Mouse (Mus musculus) C2C12 (cell line): ENCODE measurements around the gene Pisd. TPM values are rescaled to one million over a fixed set of nuclear protein-coding genes. Genes with fewer than 3 reads are reported as not detected.
A peak's percentile ranks its signal among the peaks of the same experiment; 100 is the strongest.

ENCODE experiments used
- H3K27me3 ChIP-seq: one replicate; pipeline ENCODE4 v1.6.1; 2011; ENCODE audit not compliant: control insufficient read depth, insufficient read depth, insufficient read length
- H3K36me3 ChIP-seq: one replicate; pipeline ENCODE4 v1.6.1; 2011; ENCODE audit not compliant: control insufficient read depth, insufficient read depth
- H3K4me3 ChIP-seq: one replicate; pipeline ENCODE4 v1.5.1; 2011; ENCODE audit warnings: mild to moderate bottlenecking, control low read depth; ENCODE audit not compliant: poor library complexity, insufficient read depth, severe bottlenecking
- H3K79me2 ChIP-seq: one replicate; pipeline ENCODE4 v1.6.1; 2011; ENCODE audit not compliant: control insufficient read depth, insufficient read depth
- H3K79me3 ChIP-seq: one replicate; pipeline ENCODE4 v1.6.1; 2011; ENCODE audit warnings: low read depth, control low read depth
- H3ac ChIP-seq: one replicate; pipeline ENCODE3; 2011; ENCODE audit warnings: low read depth; ENCODE audit not compliant: control insufficient read depth, insufficient read length
- CEBPB ChIP-seq: IDR thresholded peaks from one replicate; pipeline ENCODE4 v1.6.1; 2011; ENCODE audit warnings: low read depth, mild to moderate bottlenecking, control low read depth, moderate library complexity
- CTCF ChIP-seq: IDR thresholded peaks from one replicate; pipeline ENCODE4 v1.5.1; 2011; ENCODE audit not compliant: control insufficient read depth, insufficient read depth, insufficient read length
- FOSL1 ChIP-seq: IDR thresholded peaks from one replicate; pipeline ENCODE4 v1.8.0; 2011; ENCODE audit warnings: mild to moderate bottlenecking, low read length; ENCODE audit not compliant: poor library complexity, insufficient read depth, severe bottlenecking
- MAX ChIP-seq: IDR thresholded peaks from one replicate; pipeline ENCODE4 v1.6.1; 2011; ENCODE audit warnings: mild to moderate bottlenecking, control low read depth
- MYOD1 ChIP-seq: IDR thresholded peaks from one replicate; pipeline ENCODE4 v1.6.1; 2011; ENCODE audit warnings: low read depth; ENCODE audit not compliant: control insufficient read depth, insufficient read length
- MYOG ChIP-seq: IDR thresholded peaks from one replicate; pipeline ENCODE4 v1.6.1; 2011; ENCODE audit not compliant: control insufficient read depth, insufficient read length; ENCODE audit errors: extremely low read depth
- USF1 ChIP-seq: IDR thresholded peaks from one replicate; pipeline ENCODE4 v1.6.1; 2011; ENCODE audit warnings: low read depth, mild to moderate bottlenecking, control low read depth, moderate library complexity
- polyA plus RNA-seq: library from polyadenylated mRNA; unstranded; fragments of >200 nt; fragmentation: generic; extraction: Trizol; gene quantifications from one replicate; pipeline ENCODE4 v1.2.1, GENCODE M21; 2012; ENCODE audit warnings: missing spikeins

The Pisd gene
- polyA plus RNA-seq, 1 experiment = 39.9 TPM

DNA sequence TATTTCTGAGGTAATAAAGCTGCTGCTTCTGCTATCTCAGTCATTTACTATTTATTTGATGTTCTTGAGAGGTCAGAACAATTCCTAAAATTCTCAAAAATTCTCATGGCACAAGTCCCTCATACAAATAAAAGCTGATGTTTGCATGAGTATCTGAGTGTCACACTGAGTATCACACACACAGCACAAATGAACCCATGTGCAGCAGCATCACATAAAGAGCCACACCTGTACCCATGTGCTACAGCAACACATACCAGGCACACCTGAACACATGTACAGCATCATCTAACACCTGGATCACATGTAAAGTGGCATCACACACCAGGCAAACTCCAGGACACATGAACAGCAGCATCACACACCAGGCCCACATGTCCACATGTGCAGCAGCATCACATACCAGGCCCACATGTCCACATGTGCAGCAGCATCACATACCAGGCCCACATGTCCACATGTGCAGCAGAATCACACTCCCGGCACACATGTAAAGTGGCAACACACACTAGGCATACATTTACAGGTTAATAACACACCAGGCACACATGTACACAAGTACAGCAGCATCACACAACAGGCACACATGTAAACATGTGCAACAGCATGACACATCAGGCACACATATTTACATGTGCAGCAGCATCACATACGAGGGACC lies 72.3 kb downstream of the Pisd start:
- H3K36me3 ChIP-seq = no peaks in the 10 kb centered on the region
- H3ac ChIP-seq = peak overlapping the region; percentile 78
- peak overlapping the region; percentile 42 for H3K4me3 ChIP-seq
- H3K27me3 ChIP-seq = no peaks in the 10 kb centered on the region
- H3K79me3 ChIP-seq = no peaks in the 10 kb centered on the region
- peaks cover 4% of the 10 kb centered on the region for H3K79me2 ChIP-seq
- no peak for TF ChIP-seq MAX
- no peak for TF ChIP-seq FOSL1
- TF ChIP-seq MYOG = no peak
- no peak for TF ChIP-seq CEBPB
- TF ChIP-seq CTCF = no peak
- no peak for TF ChIP-seq USF1
- TF ChIP-seq MYOD1 = no peak

DNA sequence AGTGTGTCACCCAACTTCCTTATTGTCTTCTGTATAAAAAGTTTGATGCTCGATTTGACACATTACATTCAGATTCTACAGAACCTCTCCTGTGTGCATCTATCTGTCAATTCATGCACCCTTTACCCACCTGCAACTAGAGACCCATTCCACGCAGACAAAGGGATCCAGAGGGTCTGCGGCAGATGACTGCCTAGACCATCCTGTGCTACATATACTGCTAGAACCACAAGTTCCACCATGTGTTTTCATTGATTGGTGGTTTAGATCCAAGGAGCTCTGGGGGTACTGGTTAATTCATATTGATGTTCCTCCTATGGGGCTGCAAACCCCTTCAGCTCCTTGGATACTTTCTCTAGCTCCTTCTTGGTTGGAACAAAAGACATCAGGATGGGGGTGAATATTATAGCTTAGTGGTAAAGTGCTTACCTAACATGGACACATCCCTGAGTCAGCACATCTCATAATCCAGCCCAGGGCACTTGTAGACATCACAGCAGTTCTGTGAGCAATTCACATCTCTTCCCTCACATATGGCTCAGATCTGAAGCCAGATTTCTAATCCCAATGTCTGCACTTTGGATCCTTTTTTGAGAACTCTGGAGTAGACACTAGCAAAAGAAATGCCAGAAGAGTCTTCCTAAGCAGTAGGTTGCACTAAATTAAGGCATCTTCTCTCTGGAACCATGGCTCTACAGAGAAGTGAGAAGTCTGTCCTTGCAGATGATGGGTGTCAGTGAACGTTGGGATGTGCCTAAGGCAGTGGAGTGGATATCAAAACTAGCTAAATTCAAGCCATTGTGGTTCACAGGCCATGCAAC lies 73.0 kb downstream of the Pisd start:
- no peak overlapping the region for H3ac ChIP-seq
- TF ChIP-seq MYOD1 (no peak), CTCF (no peak), MAX (no peak), FOSL1 (no peak), MYOG (no peak), CEBPB (no peak), USF1 (no peak)
- no peaks in the 10 kb centered on the region for H3K27me3 ChIP-seq
- H3K4me3 ChIP-seq = peak overlapping the region; percentile 42
- H3K79me2 ChIP-seq = peaks cover 4% of the 10 kb centered on the region
- H3K79me3 ChIP-seq = no peaks in the 10 kb centered on the region
- H3K36me3 ChIP-seq = no peaks in the 10 kb centered on the region

GRCm38 (mm10) chr5:32711485-32711884 lies 74.0 kb downstream of the Pisd start:
- H3K36me3 ChIP-seq = no peaks in the 10 kb centered on the region
- TF ChIP-seq MAX = no peak
- no peak for TF ChIP-seq CTCF
- TF ChIP-seq MYOG = no peak
- no peak for TF ChIP-seq FOSL1
- no peak for TF ChIP-seq CEBPB
- TF ChIP-seq MYOD1 = no peak
- TF ChIP-seq USF1 = no peak

DNA sequence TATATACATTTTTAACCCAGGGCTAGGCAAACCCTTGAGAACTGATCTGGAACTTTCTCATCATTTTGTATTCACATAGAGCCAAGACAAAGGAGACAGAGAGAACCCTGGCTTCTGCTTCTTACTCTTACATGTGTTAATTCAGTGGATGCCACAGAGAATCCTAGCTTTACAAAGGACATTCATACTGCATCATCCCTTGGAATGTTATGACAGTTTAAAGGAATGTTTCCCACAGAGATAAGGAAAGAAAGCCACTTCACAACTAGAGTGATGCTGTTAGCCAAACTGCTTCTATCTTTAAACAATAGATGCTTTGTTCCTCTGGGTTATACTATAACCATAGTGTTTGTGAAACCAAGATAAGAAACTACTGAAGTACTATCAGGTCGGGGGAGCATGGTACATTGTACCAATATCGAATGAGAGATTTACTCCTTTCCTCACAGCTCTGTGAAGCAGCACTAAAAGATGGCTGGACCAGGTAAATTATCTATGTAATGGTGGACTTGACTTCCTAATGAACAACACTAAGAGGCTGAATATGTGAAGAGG lies 79.1 kb downstream of the Pisd start:
- Histone ChIP-seq H3K79me3 (no peaks in the 10 kb centered on the region), H3ac (no peak overlapping the region), H3K36me3 (no peaks in the 10 kb centered on the region), H3K4me3 (no peak overlapping the region), H3K27me3 (no peaks in the 10 kb centered on the region), H3K79me2 (no peaks in the 10 kb centered on the region)
- TF ChIP-seq MAX (no peak), MYOD1 (no peak), CTCF (no peak)

More at GRCm38 (mm10) chr5:32711485-32711884, 74.0 kb downstream of the Pisd start:
- Histone ChIP-seq H3K79me3 (no peaks in the 10 kb centered on the region), H3ac (no peak overlapping the region), H3K79me2 (peaks cover 4% of the 10 kb centered on the region), H3K4me3 (no peak overlapping the region), H3K27me3 (no peaks in the 10 kb centered on the region)

GRCm38 (mm10) chr5:32697208-32697867 lies 88.1 kb downstream of the Pisd start:
- Histone ChIP-seq H3K79me2 (no peaks in the 10 kb centered on the region), H3K4me3 (no peak overlapping the region), H3K79me3 (no peaks in the 10 kb centered on the region), H3K36me3 (no peaks in the 10 kb centered on the region), H3K27me3 (no peaks in the 10 kb centered on the region), H3ac (no peak overlapping the region)
- TF ChIP-seq MYOG (no peak), USF1 (no peak), CTCF (no peak), CEBPB (no peak), FOSL1 (no peak)
